Mouse (Mus musculus): ENCODE results near the gene Rab4b.

Rab4b gene

GRCm38 (mm10) chr7:27158171-27158570 is 20.5 kb downstream of the Rab4b start:
- DNase-seq = no peak

GRCm38 (mm10) chr7:27156005-27156404 is 22.7 kb downstream of the Rab4b start:
- DNase-seq = no peak

- DNase-seq = peak in 1 of 2 experiments; percentile 60
Measured at GRCm38 (mm10) chr7:27153205-27153764, 25.4 kb downstream of the Rab4b start, which contains the start of gene Cyp2t4. Gene Cyp2t4, plus strand, starts transcription at chr7:27153714.

GRCm38 (mm10) chr7:27136410-27136996 is 42.2 kb downstream of the Rab4b start:
- DNase-seq = no peak

- DNase-seq = no peak
Measured at GRCm38 (mm10) chr7:27133757-27134156, 44.9 kb downstream of the Rab4b start.

DNA sequence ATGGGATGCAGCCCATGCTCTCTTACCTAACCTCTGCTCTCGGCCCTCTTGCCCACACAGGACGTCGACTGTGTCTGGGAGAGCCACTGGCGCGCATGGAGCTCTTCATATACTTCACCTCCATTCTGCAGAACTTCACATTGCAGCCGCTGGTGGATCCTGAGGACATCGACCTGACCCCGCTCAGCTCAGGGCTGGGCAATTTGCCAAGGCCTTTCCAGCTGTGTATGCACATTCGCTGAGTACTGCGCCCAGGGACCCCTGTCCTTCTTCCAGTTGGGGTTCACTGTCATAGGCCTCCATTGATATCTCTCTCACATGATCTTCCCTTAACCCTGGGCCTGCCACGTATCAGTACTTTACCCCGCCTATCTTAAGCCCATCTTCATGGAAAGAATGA is 45.5 kb downstream of the Rab4b start:
- DNase-seq = peak; percentile 60 to 65

DNA sequence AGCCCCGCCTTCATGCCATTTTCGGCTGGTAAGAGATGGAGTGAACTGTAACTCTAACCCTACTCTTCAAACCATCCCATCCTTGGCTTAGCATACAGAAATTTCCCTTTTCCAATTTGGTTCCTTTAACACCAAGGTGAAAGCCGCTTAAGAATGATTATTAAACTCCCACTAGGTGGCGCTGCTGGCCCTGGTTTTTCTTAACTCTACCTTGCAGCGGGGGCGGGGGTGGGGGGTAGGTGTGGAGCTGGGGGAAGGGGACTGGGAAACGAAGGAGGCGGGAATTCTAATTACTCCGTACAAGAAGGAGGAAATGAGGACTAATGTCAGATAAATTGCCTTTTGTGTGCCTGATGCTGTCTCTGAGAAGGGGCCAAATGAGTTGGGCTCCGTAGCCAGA is 46.1 kb downstream of the Rab4b start:
- peak; percentile 30 to 65 for DNase-seq

DNA sequence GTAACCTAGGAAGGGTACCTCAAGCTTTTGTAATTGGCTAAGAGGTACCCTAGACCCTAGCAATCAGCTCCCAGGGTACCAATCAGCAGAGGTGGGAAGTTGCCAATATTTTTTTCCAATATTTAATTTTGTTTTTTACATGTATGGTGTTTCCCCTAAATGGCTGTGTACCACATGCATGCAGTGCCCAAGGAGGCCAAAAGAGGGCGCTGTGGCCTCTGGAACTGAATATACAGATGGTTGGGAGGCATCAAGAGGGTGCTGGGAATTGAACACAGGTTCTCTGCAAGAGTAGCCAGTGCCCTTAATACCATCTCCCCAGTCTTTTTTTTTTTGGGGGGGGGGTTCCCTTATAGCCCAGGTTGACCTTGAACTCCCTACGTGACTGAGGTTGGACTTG is 47.3 kb downstream of the Rab4b start:
- no peak for DNase-seq

GRCm38 (mm10) chr7:27130521-27131370 is 48.0 kb downstream of the Rab4b start:
- DNase-seq = peak; percentile 60 to 72

DNA sequence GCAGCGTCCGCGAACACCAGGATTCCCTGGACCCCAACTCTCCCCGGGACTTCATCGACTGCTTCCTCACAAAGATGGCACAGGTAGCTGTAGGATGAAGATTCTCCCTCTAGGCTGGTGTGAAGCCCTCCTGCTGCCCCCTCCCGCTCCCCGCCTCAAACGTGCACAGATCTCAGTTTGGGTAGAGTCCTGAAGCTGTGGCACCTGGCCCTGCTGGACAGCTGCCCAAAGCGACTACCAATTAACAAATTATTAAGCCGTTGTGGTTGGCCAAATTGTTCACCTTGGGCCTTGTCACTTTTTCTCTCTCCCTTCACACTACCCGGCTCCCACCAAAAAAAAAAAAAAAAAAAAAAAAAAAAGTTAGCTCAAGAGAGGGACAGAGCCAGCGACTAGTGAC is 48.9 kb downstream of the Rab4b start:
- peak; percentile 40 to 73 for DNase-seq

- peak in 1 of 2 experiments; percentile 40 for DNase-seq
Measured at GRCm38 (mm10) chr7:27128946-27129345, 49.8 kb downstream of the Rab4b start.

DNA sequence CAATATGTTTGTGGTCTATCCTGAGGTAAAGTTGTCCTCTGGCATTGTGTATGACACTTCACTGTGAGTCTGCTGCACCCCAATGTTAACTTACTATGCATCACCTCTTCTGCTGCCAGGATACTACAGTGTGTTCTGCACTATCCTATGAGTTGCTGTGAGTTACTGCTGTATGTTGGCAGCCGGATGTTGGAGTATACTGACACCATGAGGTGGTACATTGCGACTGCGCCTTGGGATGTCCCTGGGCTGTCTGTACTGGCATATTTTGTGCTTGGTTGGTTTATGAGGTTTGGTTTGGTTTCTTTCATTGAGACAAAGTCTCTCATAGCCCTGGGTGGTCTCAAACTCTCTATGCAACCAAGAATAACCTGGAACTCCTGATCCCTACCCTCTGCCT is 50.5 kb downstream of the Rab4b start:
- DNase-seq = peak; percentile 22 to 62

- DNase-seq = no peak
Measured at GRCm38 (mm10) chr7:27124969-27125368, 53.7 kb downstream of the Rab4b start.

- DNase-seq = no peak
Measured at GRCm38 (mm10) chr7:27124305-27124832, 54.3 kb downstream of the Rab4b start.

DNA sequence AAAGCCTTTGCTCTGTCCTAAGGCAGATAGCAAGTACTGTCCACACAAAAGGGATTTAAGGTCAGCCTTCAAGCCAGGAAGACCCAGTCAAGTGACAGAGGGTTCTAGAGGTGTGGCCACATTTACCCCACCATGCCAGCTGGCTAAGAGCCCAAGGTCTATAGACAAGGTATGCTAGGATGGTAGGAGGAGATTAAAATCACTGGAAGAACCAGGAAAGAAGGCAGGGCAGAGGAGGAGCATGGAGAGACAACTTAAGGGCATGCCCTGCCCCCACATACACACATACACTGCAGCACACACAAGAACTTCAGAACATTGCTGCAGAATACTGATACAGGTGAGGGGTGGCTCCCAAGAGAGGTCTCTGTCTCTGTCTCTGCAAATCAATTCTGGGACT is 59.0 kb downstream of the Rab4b start, which contains the start of gene Cyp2f2:
Cyp2f2 (plus strand) TSS at position 234 of the 400 bp plus-strand sequence.
- no peak for DNase-seq

Data from kidney, adult 8-10 months (tissue).